Mouse (Mus musculus) lung, embryonic 15.5 days (tissue): ENCODE results near the gene Tgif1. TPM values are rescaled to one million over a fixed set of nuclear protein-coding genes. Genes with fewer than 3 reads are reported as not detected.
A peak's percentile ranks its signal among the peaks of the same experiment; 100 is the strongest.
"Not testable (repeated sequence)": the region's sequence is repeated elsewhere in the genome, so short reads cannot be mapped to it uniquely, and the experiment has no call there.

Experiments
- ATAC-seq: fragments of 200-750 bp; cut with Nextera tagmentation; 2 replicates; pipeline ENCODE4 v1.8.0; 2017; ENCODE audit warnings: moderate number of reproducible peaks, borderline replicate concordance; ENCODE audit not compliant: low FRiP score, low TSS enrichment; ENCODE audit errors: extremely low read depth
- H3K27ac ChIP-seq: fragments of 300-500 bp; sonication (generic); 2 replicates; pipeline ENCODE4 v1.5.1; 2015; ENCODE audit warnings: moderate library complexity, mild to moderate bottlenecking, inconsistent platforms
- H3K27me3 ChIP-seq: fragments of 300-500 bp; sonication (generic); 2 replicates; pipeline ENCODE4 v1.6.1; 2015; ENCODE audit warnings: inconsistent platforms
- H3K36me3 ChIP-seq: fragments of 300-500 bp; sonication (generic); 2 replicates; pipeline ENCODE4 v1.6.1; 2015; ENCODE audit warnings: inconsistent platforms
- H3K4me1 ChIP-seq: fragments of 300-500 bp; sonication (generic); 2 replicates; pipeline ENCODE4 v1.6.1; 2015; ENCODE audit warnings: inconsistent platforms
- H3K4me2 ChIP-seq: fragments of 300-500 bp; sonication (generic); 2 replicates; pipeline ENCODE4 v1.6.1; 2015; ENCODE audit warnings: inconsistent platforms, mild to moderate bottlenecking, moderate library complexity
- H3K4me3 ChIP-seq: fragments of 300-500 bp; sonication (generic); 2 replicates; pipeline ENCODE4 v1.5.1; 2015; ENCODE audit warnings: mild to moderate bottlenecking, inconsistent platforms
- H3K9ac ChIP-seq: fragments of 300-500 bp; sonication (generic); 2 replicates; pipeline ENCODE4 v1.6.1; 2015; ENCODE audit warnings: inconsistent platforms
- H3K9me3 ChIP-seq: fragments of 300-500 bp; sonication (generic); 2 replicates; pipeline ENCODE4 v1.6.1; 2016; ENCODE audit warnings: inconsistent platforms
- WGBS: fragments of 180-500 bp; shearing (Covaris S2); methylation state at CpG from one replicate; pipeline ENCODE4 v1.1.7; 2015; 5-methylcytosine and 5-hydroxymethylcytosine counted together
- polyA plus RNA-seq: library from polyadenylated mRNA; unstranded; fragments of >200 nt; fragmentation: Nextera tagmentation; extraction: Ambion mirVana; gene quantifications from 2 replicates; pipeline ENCODE4 v1.2.1, GENCODE M21; 2015

The Tgif1 gene
- polyA plus RNA-seq, 1 experiment from 2014 or later, result 63.6 TPM

DNA sequence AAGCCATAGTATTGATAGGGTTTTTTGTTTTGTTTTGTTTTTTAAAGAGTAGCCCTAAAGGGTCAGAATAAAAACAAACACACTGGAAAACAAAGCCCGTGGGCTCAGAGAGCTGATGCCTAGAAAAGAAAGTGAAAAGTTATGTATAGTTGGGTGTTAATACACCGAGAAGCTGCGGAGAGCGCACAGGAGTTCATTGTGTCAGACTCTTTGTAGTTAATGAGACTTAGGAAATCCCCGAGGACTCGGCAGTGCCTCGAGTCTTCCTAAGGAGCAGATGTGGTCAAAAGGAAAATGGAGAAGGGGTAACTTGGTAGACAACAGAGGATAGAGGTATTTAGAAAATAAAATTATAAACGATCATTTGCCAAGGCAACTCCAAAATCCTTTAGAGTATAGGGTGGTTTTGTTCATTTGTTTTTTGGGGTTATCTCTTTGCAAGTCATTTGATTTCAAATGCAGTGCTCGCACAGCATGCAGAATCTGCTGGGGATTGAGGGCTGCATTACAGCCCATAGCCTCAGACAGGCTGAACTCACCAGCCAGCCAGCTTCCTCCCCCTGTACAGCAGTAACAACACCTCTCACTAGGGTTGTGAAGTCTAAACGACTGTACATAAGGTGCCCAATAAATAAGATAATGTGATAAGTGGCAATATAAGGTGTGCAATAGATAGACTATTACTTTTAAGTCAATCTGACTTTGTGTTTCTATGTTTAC, 18.1 kb downstream of the Tgif1 start:
- H3K4me2 ChIP-seq, result peak overlapping the region; percentile 85
- H3K27ac ChIP-seq, result no peak overlapping the region
- peaks cover 12% of the 10 kb centered on the region; the same call in 1 of the 2 replicates for H3K36me3 ChIP-seq
- ATAC-seq, result no peak
- no peak overlapping the region; the same call in 1 of the 2 replicates for H3K9ac ChIP-seq
- peaks cover 10% of the 10 kb centered on the region for H3K4me1 ChIP-seq
- peak overlapping the region; percentile 41 for H3K4me3 ChIP-seq
- 9% methylated on average over 10 of the region's 10 CpGs for WGBS
- H3K27me3 ChIP-seq, result no peaks in the 10 kb centered on the region
- H3K9me3 ChIP-seq, result no peaks in the 10 kb centered on the region

DNA sequence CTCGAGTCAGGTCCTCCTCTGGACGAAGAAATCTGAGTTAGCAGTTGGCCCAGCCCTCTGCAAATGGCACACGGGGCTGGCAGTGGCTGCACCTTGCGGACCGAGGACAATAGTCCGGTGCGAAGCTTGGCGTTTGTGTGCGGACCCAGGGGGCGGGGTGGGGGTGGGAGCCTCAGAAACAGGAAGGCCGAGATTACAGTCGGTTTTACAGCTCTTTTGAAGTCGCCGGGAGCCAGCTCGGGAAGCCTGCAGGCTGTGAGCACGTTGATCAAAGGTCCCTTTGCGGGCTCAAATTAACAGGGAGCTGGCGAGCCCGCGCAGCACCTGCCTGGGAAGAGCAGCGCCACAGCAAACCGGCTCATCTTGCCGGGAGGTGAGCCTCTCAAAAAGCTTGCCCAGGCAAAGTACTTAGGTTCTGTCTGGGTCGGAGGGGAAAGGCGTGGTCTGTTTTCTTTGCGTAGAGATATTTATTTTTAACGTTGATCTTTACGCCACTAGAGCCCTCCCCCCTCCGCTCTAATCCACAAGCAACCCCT, 18.8 kb downstream of the Tgif1 start:
- peaks cover 5% of the 10 kb centered on the region; the same call in 1 of the 2 replicates for H3K36me3 ChIP-seq
- under 1% methylated on average over 29 of the region's 29 CpGs for WGBS
- H3K27ac ChIP-seq, result no peak overlapping the region
- H3K4me3 ChIP-seq, result peak overlapping the region; percentile 41
- ATAC-seq, result peak; percentile 38; the same call in 1 of the 2 replicates
- peaks cover 10% of the 10 kb centered on the region for H3K4me1 ChIP-seq
- peak overlapping the region; percentile 85 for H3K4me2 ChIP-seq
- peak overlapping the region; percentile 38 for H3K9ac ChIP-seq
- no peaks in the 10 kb centered on the region for H3K9me3 ChIP-seq
- H3K27me3 ChIP-seq, result no peaks in the 10 kb centered on the region

DNA sequence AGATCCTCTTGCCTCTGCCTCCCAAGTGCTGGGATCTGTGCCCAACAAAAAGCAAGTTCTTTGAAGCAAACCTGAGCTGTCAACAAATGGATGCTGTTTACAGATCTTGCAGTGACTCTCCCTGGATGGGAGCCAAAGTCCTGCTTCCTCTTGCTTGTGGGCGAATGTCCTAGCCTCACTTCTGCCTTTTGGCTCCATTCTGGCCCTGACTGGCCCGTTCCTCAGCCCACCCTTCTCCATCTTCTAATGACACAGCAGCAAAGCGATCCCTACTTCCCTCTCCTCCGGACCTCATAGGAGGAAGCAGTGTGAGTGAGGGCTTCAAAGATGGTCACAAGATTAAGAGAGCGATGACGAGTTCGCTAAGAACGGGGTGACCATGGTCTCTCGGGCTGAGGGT, 20.8 kb downstream of the Tgif1 start:
- Histone ChIP-seq H3K27me3 (no peaks in the 10 kb centered on the region), H3K9me3 (no peaks in the 10 kb centered on the region), H3K4me2 (no peak overlapping the region), H3K36me3 (no peaks in the 10 kb centered on the region), H3K4me3 (no peak overlapping the region), H3K4me1 (peaks cover 10% of the 10 kb centered on the region), H3K27ac (no peak overlapping the region), H3K9ac (no peak overlapping the region)
- ATAC-seq, result no peak
- 66% methylated on average over 9 of the region's 9 CpGs for WGBS

- Histone ChIP-seq H3K27me3 (no peaks in the 10 kb centered on the region), H3K36me3 (no peaks in the 10 kb centered on the region), H3K4me1 (peaks cover 13% of the 10 kb centered on the region), H3K4me3 (no peak overlapping the region), H3K9ac (no peak overlapping the region), H3K27ac (no peak overlapping the region), H3K4me2 (no peak overlapping the region), H3K9me3 (no peaks in the 10 kb centered on the region)
- no peak for ATAC-seq
- WGBS, result 52% methylated on average over 4 of the region's 4 CpGs
These were observed 21.8 kb downstream of the Tgif1 start for GRCm38 (mm10) chr17:70831591-70831990.

GRCm38 (mm10) chr17:70829943-70830715, 23.2 kb downstream of the Tgif1 start:
- Histone ChIP-seq H3K27ac (no peak overlapping the region), H3K27me3 (no peaks in the 10 kb centered on the region), H3K9ac (no peak overlapping the region), H3K4me1 (peaks cover 10% of the 10 kb centered on the region), H3K36me3 (no peaks in the 10 kb centered on the region), H3K9me3 (no peaks in the 10 kb centered on the region), H3K4me3 (no peak overlapping the region), H3K4me2 (no peak overlapping the region)
- ATAC-seq, result no peak
- WGBS, result 79% methylated on average over 23 of the region's 23 CpGs

DNA sequence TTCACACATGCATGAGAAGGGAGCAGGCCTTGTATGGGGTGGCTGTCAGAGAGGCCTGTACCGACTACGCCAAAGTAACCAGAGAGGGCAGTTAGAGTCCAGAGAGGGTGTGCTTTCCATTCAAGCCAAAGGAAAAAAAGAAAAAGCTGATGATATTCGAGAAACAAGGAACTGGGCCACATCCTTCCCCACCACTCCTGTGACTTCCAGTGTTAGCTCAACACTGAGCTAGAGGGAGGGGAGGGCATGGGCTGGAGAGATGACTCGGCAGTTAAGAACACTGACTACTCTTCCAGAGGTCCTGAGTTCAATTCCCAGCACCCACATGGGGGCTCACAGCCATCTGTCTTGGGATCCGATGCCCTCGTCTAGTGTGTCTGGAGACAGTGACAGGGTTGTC, 24.1 kb downstream of the Tgif1 start:
- ATAC-seq, result no peak
- Histone ChIP-seq H3K36me3 (no peaks in the 10 kb centered on the region), H3K27ac (no peak overlapping the region), H3K4me1 (peaks cover 4% of the 10 kb centered on the region; the same call in 1 of the 2 replicates), H3K9me3 (no peaks in the 10 kb centered on the region), H3K9ac (no peak overlapping the region), H3K4me3 (no peak overlapping the region), H3K4me2 (no peak overlapping the region), H3K27me3 (no peaks in the 10 kb centered on the region)
- 70% methylated on average over 6 of the region's 6 CpGs for WGBS

- Histone ChIP-seq H3K9me3 (no peaks in the 10 kb centered on the region), H3K9ac (no peak overlapping the region), H3K4me3 (no peak overlapping the region), H3K36me3 (no peaks in the 10 kb centered on the region), H3K4me2 (no peak overlapping the region), H3K4me1 (0 out of 2 replicates have a peak, but pooled peaks cover 4% of the 10 kb centered on the region), H3K27me3 (no peaks in the 10 kb centered on the region), H3K27ac (no peak overlapping the region)
- ATAC-seq, result no peak
- 74% methylated on average over 2 of the region's 2 CpGs for WGBS
These were observed 24.8 kb downstream of the Tgif1 start for GRCm38 (mm10) chr17:70828569-70828968.

DNA sequence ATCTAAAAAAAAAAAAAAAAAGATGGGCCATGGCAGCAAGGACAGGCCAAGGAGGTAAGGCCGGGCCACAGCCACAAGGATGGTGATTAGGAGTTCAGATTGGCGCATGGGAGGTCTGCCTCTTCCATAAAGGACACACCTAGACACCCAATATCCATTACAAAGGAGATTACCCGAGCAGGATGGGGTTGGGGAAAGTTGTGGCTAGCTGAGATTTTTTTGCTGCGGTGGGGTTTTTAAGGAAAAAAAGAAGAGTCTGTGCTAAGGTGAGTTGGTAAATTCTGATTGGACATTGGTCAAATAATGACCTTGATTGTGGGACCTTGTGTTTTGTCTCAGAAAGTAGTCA, 25.2 kb downstream of the Tgif1 start:
- 0 out of 2 replicates have a peak, but pooled peaks cover 4% of the 10 kb centered on the region for H3K4me1 ChIP-seq
- H3K27ac ChIP-seq, result peak overlapping the region; percentile 10; the same call in 1 of the 2 replicates
- ATAC-seq, result no peak
- H3K9ac ChIP-seq, result no peak overlapping the region
- no peaks in the 10 kb centered on the region for H3K9me3 ChIP-seq
- 86% methylated on average over 4 of the region's 4 CpGs for WGBS
- no peaks in the 10 kb centered on the region for H3K27me3 ChIP-seq
- no peak overlapping the region for H3K4me3 ChIP-seq
- H3K36me3 ChIP-seq, result no peaks in the 10 kb centered on the region
- no peak overlapping the region for H3K4me2 ChIP-seq

- not testable (repeated sequence) for H3K27me3 ChIP-seq, H3K36me3 ChIP-seq, H3K4me3 ChIP-seq, H3K9ac ChIP-seq, H3K4me2 ChIP-seq, H3K9me3 ChIP-seq, H3K4me1 ChIP-seq
- peak; percentile 32; the same call in 1 of the 2 replicates for ATAC-seq
- 59% methylated on average over 11 of the region's 11 CpGs for WGBS
- H3K27ac ChIP-seq, result peak overlapping the region; percentile 10; the same call in 1 of the 2 replicates
These were observed 25.7 kb downstream of the Tgif1 start for GRCm38 (mm10) chr17:70827463-70828179.

DNA sequence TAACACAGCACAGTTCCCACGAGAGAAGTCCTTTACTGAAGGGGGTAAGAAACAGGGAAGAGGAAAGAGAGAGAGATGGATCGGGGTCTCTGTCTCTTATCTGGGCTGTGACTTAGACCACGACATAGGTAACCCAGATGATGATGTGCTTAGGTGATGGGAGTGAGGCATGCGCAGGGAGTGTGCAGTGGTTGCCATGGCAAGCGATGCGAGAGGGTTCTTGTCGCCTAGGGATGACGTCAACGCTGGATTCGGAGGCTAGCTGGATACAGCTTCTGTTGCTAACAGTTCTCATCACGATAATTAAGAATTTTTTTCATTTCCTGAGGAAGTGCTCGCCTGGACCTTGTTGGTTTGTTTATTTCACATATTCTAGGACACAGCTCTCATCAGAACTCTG, 27.1 kb downstream of the Tgif1 start:
- Histone ChIP-seq H3K4me2 (no peak overlapping the region), H3K4me3 (no peak overlapping the region), H3K36me3 (no peaks in the 10 kb centered on the region), H3K9ac (no peak overlapping the region), H3K27ac (no peak overlapping the region), H3K27me3 (peaks cover 7% of the 10 kb centered on the region; the same call in 1 of the 2 replicates), H3K4me1 (0 out of 2 replicates have a peak, but pooled peaks cover 4% of the 10 kb centered on the region), H3K9me3 (no peaks in the 10 kb centered on the region)
- ATAC-seq, result no peak
- WGBS, result 67% methylated on average over 12 of the region's 12 CpGs

DNA sequence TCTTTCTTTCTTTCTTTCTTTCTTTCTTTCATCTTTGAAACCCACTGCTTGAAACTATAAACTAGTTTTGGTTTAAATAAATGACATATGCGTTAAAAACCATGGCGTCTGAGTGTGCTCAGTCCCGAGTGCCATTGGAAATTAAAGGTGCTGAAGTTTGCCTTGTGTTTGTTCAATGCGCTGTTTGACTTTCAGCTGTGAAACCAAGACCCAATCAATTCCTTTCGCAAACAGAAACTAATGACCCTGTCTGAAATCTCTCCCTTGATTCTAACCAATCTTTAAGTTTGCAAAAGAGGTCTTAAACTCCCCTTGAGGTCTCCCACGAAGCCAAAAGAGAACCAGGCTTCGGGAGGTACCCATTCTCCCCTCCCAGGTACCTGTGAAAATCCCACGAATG, 30.3 kb downstream of the Tgif1 start:
- 0 out of 2 replicates have a peak, but pooled peaks cover 6% of the 10 kb centered on the region for H3K4me1 ChIP-seq
- H3K4me2 ChIP-seq, result peak overlapping the region; percentile 35
- peaks cover 27% of the 10 kb centered on the region for H3K27me3 ChIP-seq
- no peak for ATAC-seq
- H3K36me3 ChIP-seq, result no peaks in the 10 kb centered on the region
- H3K4me3 ChIP-seq, result no peak overlapping the region
- H3K9me3 ChIP-seq, result no peaks in the 10 kb centered on the region
- H3K9ac ChIP-seq, result no peak overlapping the region
- 52% methylated on average over 8 of the region's 8 CpGs for WGBS
- no peak overlapping the region for H3K27ac ChIP-seq
